ENCODE assay signal across 13 mouse cellular contexts in genomic region chr4:109017441-109017840, GRCm38 (mm10). TPM values are rescaled to one million over a fixed set of nuclear protein-coding genes. Genes with fewer than 3 reads are reported as not detected.
A peak's percentile ranks its signal among the peaks of the same experiment; 100 is the strongest.
DNase-seq lines count a peak whose midpoint lies in the region; ATAC-seq and TF ChIP-seq lines count a peak whose summit lies in the region.
"Had no signal": no experiment of that assay in that cellular context is flagged by ENCODE, and none has a peak within 500 bp of the region (broad histone marks: within the 10 kb centered on the region; RNA-seq: fewer than 3 reads in every experiment).

No protein-coding gene starts in this region.

- H3K27me3 ChIP-seq in lung, embryonic 14.5 days (ENCODE audit: insufficient read depth, low read length): no peaks in the 10 kb centered on the region
- H3K27me3 ChIP-seq in stomach, postnatal 0 days (ENCODE audit: control insufficient read depth, insufficient read depth, low read length): no peaks in the 10 kb centered on the region
- no peaks in the 10 kb centered on the region for H3K27me3 ChIP-seq in thymus, adult 2 months (ENCODE audit: control insufficient read depth, insufficient read depth, low read length)
- H3K27me3 ChIP-seq: embryonic facial prominence, embryonic 13.5 days had no signal

- no peaks in the 10 kb centered on the region for H3K9me3 ChIP-seq in lung, embryonic 14.5 days (ENCODE audit: low read depth, low read length)
- H3K9me3 ChIP-seq in stomach, postnatal 0 days (ENCODE audit: control insufficient read depth, low read length): no peaks in the 10 kb centered on the region
- H3K9me3 ChIP-seq: embryonic facial prominence, embryonic 13.5 days had no signal

- WGBS in lung, embryonic 14.5 days: 59% methylated on average over 7 of the region's 7 CpGs
- 41% methylated on average over 7 of the region's 7 CpGs for WGBS in stomach, postnatal 0 days
- 91% methylated on average over 7 of the region's 7 CpGs for WGBS in thymus, adult 2 months

- peak; percentile 31 to 32 for DNase-seq in cerebellum, postnatal 10 days
- no peak for DNase-seq in cerebellum, postnatal 4 days (ENCODE audit: low spot score in 2 of 2)
- DNase-seq in lung, embryonic 14.5 days: no peak
- no peak for DNase-seq in lung, postnatal 14 days
- DNase-seq in kidney, adult 9 months: peak; percentile 71
- DNase-seq in stomach, postnatal 0 days (ENCODE audit: low spot score): no peak
- no peak for DNase-seq in heart, adult 18-20 months
- DNase-seq in thymus, adult 2 months: no peak
- DNase-seq: heart, adult 2 months had no signal

- no peak for ATAC-seq in lung, embryonic 14.5 days (ENCODE audit: insufficient read depth)
- ATAC-seq in stomach, postnatal 0 days (ENCODE audit: low FRiP score, low TSS enrichment): no peak
- ATAC-seq: forebrain, embryonic 14.5 days; inflammation-experienced regulatory T-cells, adult 6 months had no signal

- H3K4me3 ChIP-seq in lung, embryonic 14.5 days (ENCODE audit: low read depth, low read length): no peak overlapping the region
- H3K4me3 ChIP-seq in stomach, postnatal 0 days (ENCODE audit: low read depth, low read length): no peak overlapping the region
- no peak overlapping the region for H3K4me3 ChIP-seq in thymus, adult 2 months (ENCODE audit: control insufficient read depth, insufficient read depth, low read length)
- H3K4me3 ChIP-seq: embryonic facial prominence, embryonic 13.5 days; heart, adult 2 months had no signal

- no peak for TF ChIP-seq POLR2A in thymus, adult 2 months (IDR thresholded peaks at IDR 0.05; ENCODE audit: control insufficient read depth, extremely low read depth, insufficient read depth, low read length, poor library complexity)

- peak overlapping the region; percentile 18; the same call in 1 of the 2 replicates for H3K27ac ChIP-seq in lung, embryonic 14.5 days (ENCODE audit: low read depth)
- peak overlapping the region; percentile 37 for H3K27ac ChIP-seq in stomach, postnatal 0 days (replicated peaks)
- no peak overlapping the region for H3K27ac ChIP-seq in thymus, adult 2 months (ENCODE audit: control insufficient read depth, insufficient read depth, low read length)
- H3K27ac ChIP-seq: embryonic facial prominence, embryonic 13.5 days; heart, adult 2 months had no signal

- no peak for TF ChIP-seq CTCF in lung, embryonic 14.5 days (IDR thresholded peaks at IDR 0.05; ENCODE audit: low read depth)
- TF ChIP-seq CTCF in stomach, postnatal 0 days (IDR thresholded peaks at IDR 0.05; ENCODE audit: low read depth): no peak
- TF ChIP-seq CTCF in thymus, adult 2 months (IDR thresholded peaks at IDR 0.05; ENCODE audit: borderline replicate concordance, control insufficient read depth, extremely low read depth, insufficient read depth, low read length, poor library complexity): no peak

- no peak for TF ChIP-seq EP300 in stomach, postnatal 0 days (optimal IDR thresholded peaks at IDR 0.05)

- H3K4me2 ChIP-seq in lung, embryonic 14.5 days: no peak overlapping the region
- no peak overlapping the region for H3K4me2 ChIP-seq in stomach, postnatal 0 days (replicated peaks; ENCODE audit: low read depth)
- H3K4me2 ChIP-seq: embryonic facial prominence, embryonic 13.5 days; liver, embryonic 11.5 days had no signal

- peaks cover 47% of the 10 kb centered on the region for H3K36me3 ChIP-seq in lung, embryonic 14.5 days (ENCODE audit: insufficient read depth)
- peaks cover 5% of the 10 kb centered on the region for H3K36me3 ChIP-seq in stomach, postnatal 0 days (ENCODE audit: control insufficient read depth, insufficient read depth, low read length)
- H3K36me3 ChIP-seq in thymus, adult 2 months (ENCODE audit: control insufficient read depth, insufficient read depth, low read length): peaks cover 40% of the 10 kb centered on the region

- no peak overlapping the region for H3K9ac ChIP-seq in lung, embryonic 14.5 days
- H3K9ac ChIP-seq in stomach, postnatal 0 days (ENCODE audit: low read length): no peak overlapping the region
- H3K9ac ChIP-seq: embryonic facial prominence, embryonic 13.5 days had no signal

- H3K4me1 ChIP-seq in lung, embryonic 14.5 days (ENCODE audit: insufficient read depth): no peaks in the 10 kb centered on the region
- no peaks in the 10 kb centered on the region for H3K4me1 ChIP-seq in stomach, postnatal 0 days (replicated peaks; ENCODE audit: control insufficient read depth, insufficient read depth)
- no peaks in the 10 kb centered on the region for H3K4me1 ChIP-seq in thymus, adult 2 months (replicated peaks; ENCODE audit: control insufficient read depth, insufficient read depth, low read length)
- H3K4me1 ChIP-seq: embryonic facial prominence, embryonic 13.5 days had no signal

RNA-seq across cellular contexts. Expression of gene Nrd1, which starts 17.0 kb away (rescaled TPM):
- polyA plus RNA-seq in lung, embryonic 14.5 days (2014; fragmentation: Nextera tagmentation; extraction: Ambion mirVana): 49.6 and 51.4 TPM in 2 replicates
- 53.5 and 62.0 TPM in 2 replicates for polyA plus RNA-seq in stomach, postnatal 0 days (2015; fragmentation: Nextera tagmentation; extraction: Ambion mirVana)
- total RNA-seq in heart, adult 18-20 months (2021): 100 to 1,000 TPM; 116 to 141 TPM
- polyA plus RNA-seq in thymus, adult 2 months (2012; rRNA removed): 46.0 and 57.3 TPM in 2 replicates

Comparison
In these comparisons a context has a peak if more than half of its experiments do, and no peak if none do; other contexts are left out.
1. DNase-seq: peak in cerebellum, postnatal 10 days (2 of 2) and kidney, adult 9 months (single experiment); none in cerebellum, postnatal 4 days (0 of 2), lung, embryonic 14.5 days (single experiment), lung, postnatal 14 days (single experiment), stomach, postnatal 0 days (single experiment), heart, adult 18-20 months (0 of 2) and thymus, adult 2 months (single experiment).